Mouse (Mus musculus): ENCODE measurements at regions not wholly inside any gene's neighbourhood (a gene's known extent, or its start where the extent isn't known, plus 50 kb on each side); places are given as distances from the start of the nearest gene placed in this dataset.

- no peak for DNase-seq
These were observed 313.6 kb downstream of the Sox9 start for GRCm38 (mm10) chr11:113095625-113096024.

- DNase-seq, result no peak
These were observed 314.2 kb downstream of the Sox9 start for GRCm38 (mm10) chr11:113096209-113096608.

GRCm38 (mm10) chr11:113098360-113098759, 316.3 kb downstream of the Sox9 start:
- DNase-seq, result no peak

- DNase-seq, result no peak
These were observed 318.8 kb downstream of the Sox9 start for GRCm38 (mm10) chr11:113100800-113101199.

- peak; percentile 78 for DNase-seq
These were observed 319.5 kb downstream of the Sox9 start for GRCm38 (mm10) chr11:113101534-113101933.

GRCm38 (mm10) chr11:113103161-113103845, 321.3 kb downstream of the Sox9 start:
- no peak for DNase-seq

- DNase-seq, result no peak
These were observed 323.3 kb downstream of the Sox9 start for GRCm38 (mm10) chr11:113105371-113105770.

- DNase-seq, result no peak
These were observed 325.3 kb downstream of the Sox9 start for GRCm38 (mm10) chr11:113107205-113107844.

GRCm38 (mm10) chr11:113107966-113108699, 326.1 kb downstream of the Sox9 start:
- no peak for DNase-seq

- no peak for DNase-seq
These were observed 327.1 kb downstream of the Sox9 start for GRCm38 (mm10) chr11:113109096-113109495.

GRCm38 (mm10) chr11:113113220-113113817, 331.3 kb downstream of the Sox9 start:
- DNase-seq, result no peak

- no peak for DNase-seq
These were observed 335.3 kb downstream of the Sox9 start for GRCm38 (mm10) chr11:113117179-113117898.

- DNase-seq, result no peak
These were observed 338.5 kb downstream of the Sox9 start for GRCm38 (mm10) chr11:113120570-113120969.

GRCm38 (mm10) chr11:113121307-113121706, 339.3 kb downstream of the Sox9 start:
- no peak for DNase-seq

- DNase-seq, result no peak
These were observed 340.1 kb downstream of the Sox9 start for GRCm38 (mm10) chr11:113122137-113122536.

GRCm38 (mm10) chr11:113122964-113123363, 340.9 kb downstream of the Sox9 start:
- no peak for DNase-seq

GRCm38 (mm10) chr11:113125832-113126231, 343.8 kb downstream of the Sox9 start:
- no peak for DNase-seq

- no peak for DNase-seq
These were observed 347.2 kb downstream of the Sox9 start for GRCm38 (mm10) chr11:113129192-113129591.

- no peak for DNase-seq
These were observed 348.0 kb downstream of the Sox9 start for GRCm38 (mm10) chr11:113129975-113130374.

- peak; percentile 53 for DNase-seq
These were observed 350.3 kb downstream of the Sox9 start for GRCm38 (mm10) chr11:113132078-113133064.

GRCm38 (mm10) chr11:113133407-113133806, 351.4 kb downstream of the Sox9 start:
- no peak for DNase-seq

GRCm38 (mm10) chr11:113135261-113135660, 353.2 kb downstream of the Sox9 start:
- no peak for DNase-seq

All from lung, postnatal 10 days (tissue).